Mouse (Mus musculus) stomach, postnatal 0 days (tissue): ENCODE measurements around the gene Fgf18.

Experiments
- CTCF ChIP-seq: IDR thresholded peaks from 2 replicates; pipeline ENCODE4 v1.5.1; 2016; ENCODE audit warnings: antibody characterized with exemption, low read depth, mild to moderate bottlenecking, moderate library complexity
- EP300 ChIP-seq: optimal IDR thresholded peaks from 2 replicates; pipeline ENCODE3; 2016; ENCODE audit warnings: antibody characterized with exemption

- TF ChIP-seq CTCF (no peak), EP300 (no peak)
Observed at GRCm38 (mm10) chr11:33074541-33074940, 72.7 kb downstream of the Fgf18 start.
